Mouse (Mus musculus) right cerebral cortex, postnatal 14 days (tissue): ENCODE results near the gene Izumo3.
"Not testable (repeated sequence)": the region's sequence is repeated elsewhere in the genome, so short reads cannot be mapped to it uniquely, and the experiment has no call there.

Experiments used
- DNase-seq: peaks from one replicate; pipeline ENCODE4 v3.0.0; 2022

Gene Izumo3

DNA sequence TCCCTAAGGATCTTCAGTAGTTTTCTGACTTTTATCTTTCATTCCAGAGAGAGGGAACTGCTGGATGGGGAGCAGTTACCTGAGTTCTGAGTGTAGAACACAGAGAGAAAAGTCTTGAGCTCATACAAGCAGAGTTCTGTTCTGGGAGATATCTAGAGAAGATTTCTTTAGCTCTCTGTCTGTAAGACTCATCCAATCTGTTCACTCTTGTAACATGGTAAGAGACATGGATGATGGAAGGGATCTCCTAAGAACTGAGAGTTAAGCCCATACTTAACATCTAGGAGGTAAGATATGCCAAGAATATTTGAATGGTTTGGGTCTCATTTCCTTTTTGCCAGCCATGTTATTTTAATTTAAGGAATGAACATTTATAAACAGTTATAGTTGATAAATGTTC is at the start of gene Izumo3:
Izumo3 (minus strand) TSS at position 101 of the 400 bp plus-strand sequence.
- DNase-seq, result no peak

DNA sequence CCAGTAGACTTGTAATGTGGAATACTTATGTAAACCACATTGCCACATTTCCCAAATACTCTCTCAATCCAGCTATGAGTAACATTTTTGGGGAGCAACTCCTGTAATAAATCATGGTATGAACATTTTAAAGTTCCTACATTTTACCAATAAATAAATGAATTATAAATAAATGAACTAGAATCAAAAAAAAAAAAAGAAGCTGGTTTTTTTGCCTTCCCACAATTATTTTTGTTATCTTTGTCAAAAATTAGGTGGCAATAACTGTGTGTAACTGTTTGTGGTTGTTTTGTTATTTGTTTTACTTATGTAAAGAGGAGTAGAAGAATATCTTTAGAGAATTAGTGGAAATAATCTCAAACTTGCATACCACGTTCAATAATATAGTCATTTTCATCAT is 44.6 kb upstream of the Izumo3 start, which contains the start of gene Gm12666:
Gm12666 (minus strand) TSS at position 101 of the 400 bp plus-strand sequence.
- DNase-seq, result not testable (repeated sequence)

DNA sequence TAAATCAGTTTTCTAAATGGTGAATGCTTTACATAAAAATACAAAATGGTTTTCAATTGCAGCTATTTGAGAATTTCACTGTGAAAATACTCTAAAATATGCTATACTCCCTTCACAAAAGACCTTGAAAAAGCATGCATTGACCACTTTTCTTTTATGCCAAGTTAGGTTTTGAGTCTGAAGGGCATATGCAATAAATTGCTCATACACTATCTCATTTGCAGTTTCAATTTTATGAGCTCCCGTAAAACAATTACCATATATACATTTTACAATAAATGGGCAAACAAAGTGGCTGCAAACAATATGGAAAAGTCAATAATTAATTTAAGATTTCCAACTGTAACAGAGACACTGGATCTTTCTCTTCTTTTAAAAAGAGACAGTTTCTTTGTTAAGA is 5.6 kb upstream of the Izumo3 start:
- no peak for DNase-seq

DNA sequence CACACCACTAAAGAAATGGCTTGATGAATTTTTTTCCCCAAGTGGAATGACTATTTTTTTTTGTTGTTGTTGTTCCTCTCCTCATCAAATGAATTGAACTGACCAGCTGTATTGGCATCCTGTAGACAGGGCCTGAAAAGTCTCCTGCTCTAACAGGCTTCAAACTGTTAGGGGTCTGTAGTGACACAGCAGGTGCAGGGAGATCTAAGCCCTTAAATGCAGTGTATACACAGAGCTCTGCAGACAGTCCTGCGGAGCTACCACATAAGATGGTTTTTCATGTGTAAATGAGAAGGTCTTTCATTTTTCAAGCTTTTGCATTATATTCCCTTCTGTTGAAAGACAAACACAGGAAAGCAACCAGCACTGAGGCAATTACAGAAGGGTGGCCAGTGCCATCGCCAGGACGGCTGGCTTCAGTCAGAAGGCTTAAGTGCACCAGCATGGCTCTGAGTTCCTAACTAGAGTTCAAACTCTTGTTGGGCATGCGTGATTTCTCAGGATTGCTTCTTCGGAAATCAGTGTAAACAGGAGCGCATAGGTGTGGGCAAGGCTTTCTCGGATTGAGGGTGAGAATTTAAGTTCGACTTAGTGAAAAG is 35.5 kb downstream of the Izumo3 start:
- DNase-seq, result no peak

DNA sequence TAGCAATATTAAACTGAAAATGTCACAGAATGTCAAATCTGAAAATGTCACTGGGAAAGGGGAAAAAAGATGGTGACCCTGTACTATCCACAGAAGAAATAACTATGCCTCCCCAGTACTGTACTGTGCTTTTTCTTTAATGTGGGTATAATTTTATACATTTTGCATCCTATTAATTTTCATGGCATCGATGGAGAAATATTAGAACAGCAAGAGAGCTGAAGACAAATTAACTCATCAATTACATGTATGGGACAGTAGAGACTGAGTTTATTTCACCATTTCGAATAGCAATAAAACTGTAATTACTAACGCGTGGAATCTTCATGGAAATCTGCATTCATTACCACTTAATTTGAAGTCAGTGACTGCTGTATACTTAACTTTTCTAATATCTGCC is 49.6 kb downstream of the Izumo3 start:
- no peak for DNase-seq

DNA sequence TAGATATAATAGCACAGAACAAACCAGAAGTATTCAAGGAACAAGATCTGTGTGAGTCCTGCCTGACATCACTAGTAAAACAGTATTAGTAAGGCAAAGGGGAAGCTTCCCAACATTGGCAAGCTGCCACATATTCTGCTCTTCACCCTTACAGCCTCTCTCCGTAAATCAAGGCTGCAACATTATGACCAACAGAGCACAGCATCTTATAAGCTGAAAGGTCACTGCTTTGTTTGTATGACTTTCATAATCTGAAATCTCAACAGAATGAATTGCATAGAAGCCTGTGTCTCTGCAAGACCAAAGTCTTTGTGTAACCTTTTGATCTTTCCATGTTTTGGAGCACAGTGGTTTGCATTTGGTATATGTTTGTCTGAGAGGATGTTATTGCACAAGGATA is 51.1 kb downstream of the Izumo3 start:
- no peak for DNase-seq
